Mouse (Mus musculus): ENCODE measurements around the gene Tigd3. TPM values are rescaled to one million over a fixed set of nuclear protein-coding genes. Genes with fewer than 3 reads are reported as not detected.

Gene Tigd3
- polyA plus RNA-seq, 1 experiment: 0.70 TPM

DNA sequence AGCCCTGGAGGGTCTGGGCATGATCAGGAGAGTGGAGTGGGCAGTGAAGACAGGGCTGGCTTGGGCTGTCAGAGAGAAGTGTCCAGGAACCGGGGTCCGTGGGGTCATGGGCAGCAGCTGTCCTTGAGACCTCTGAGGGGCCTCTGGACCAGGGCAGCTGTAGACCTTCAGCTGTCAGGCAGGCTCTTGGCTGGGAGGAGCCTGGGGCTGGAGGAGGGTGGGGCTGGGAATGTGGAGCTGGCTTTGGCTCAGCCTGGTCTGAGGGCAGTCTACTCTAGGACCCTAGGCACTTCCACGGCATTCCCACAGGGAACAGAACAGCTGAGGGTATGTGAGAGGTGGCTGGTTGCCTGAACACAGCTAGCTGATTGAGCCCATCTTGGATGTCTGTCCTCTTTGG lies 41.3 kb upstream of the Tigd3 start:
- H3K27ac ChIP-seq (ENCODE audit: insufficient read depth, low read depth, low read length): no peak overlapping the region
- no peak for TF ChIP-seq CTCF (IDR thresholded peaks at IDR 0.05; ENCODE audit: low read depth, low read length)
- no peak for TF ChIP-seq POLR2A (IDR thresholded peaks at IDR 0.05; ENCODE audit: borderline replicate concordance, low read depth, low read length)
- no peak overlapping the region for H3K4me3 ChIP-seq (ENCODE audit: insufficient read depth, low read length)
- peaks cover 24% of the 10 kb centered on the region for H3K4me1 ChIP-seq (ENCODE audit: control insufficient read depth, insufficient read depth, low read length)

DNA sequence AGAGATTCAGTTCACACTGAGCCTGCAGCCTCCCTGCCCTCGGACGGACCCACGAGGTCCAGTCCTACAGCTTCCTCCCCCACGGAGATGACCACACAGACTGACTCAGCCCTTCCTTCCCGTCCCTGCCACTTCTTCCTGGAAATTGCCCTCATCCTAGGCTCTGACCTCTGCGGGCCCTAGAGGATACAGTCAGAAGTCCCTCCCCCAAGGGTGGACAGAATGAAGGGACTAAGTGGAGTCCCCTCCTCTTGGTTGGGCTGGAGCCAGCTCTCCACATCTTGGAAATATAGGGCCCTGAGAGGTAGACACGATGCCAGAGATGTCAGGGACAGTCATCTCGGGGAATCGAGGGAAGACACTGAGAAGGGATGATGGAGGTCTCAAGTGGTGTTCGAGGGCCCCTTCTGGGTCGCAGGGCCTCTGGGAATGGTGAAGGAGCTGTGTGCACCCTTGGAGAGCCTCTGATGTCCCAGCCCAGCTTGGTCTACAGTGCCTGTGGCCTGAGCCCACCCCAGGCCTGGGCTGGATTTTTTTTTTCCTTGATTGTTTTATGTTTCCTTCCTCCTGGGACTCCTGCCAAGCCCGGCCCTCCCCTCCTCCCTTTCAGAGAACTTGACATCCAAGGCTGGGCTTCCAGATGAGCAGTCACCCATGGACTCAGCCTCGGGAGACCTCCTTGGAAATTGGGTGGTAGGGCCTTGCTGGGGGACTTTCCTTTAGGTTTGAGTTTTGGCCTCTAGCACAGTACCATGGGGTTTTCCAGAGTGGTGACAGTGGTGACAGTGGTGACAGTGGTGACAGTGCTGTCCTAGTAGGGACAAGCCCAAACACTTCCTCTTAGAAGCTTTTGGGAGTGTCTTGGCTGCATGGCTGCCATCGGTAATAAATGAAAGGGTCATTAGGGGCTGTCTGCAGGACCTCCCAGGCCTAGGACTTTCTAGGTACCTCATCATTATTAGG lies 36.0 kb upstream of the Tigd3 start:
- Histone ChIP-seq H3K4me1 (ENCODE audit: control insufficient read depth, insufficient read depth, low read length) (peaks cover 43% of the 10 kb centered on the region), H3K4me3 (ENCODE audit: insufficient read depth, low read length) (no peak overlapping the region), H3K27ac (ENCODE audit: insufficient read depth, low read depth, low read length) (peak overlapping the region; percentile 93)
- no peak for TF ChIP-seq CTCF (IDR thresholded peaks at IDR 0.05; ENCODE audit: low read depth, low read length)
- TF ChIP-seq POLR2A (IDR thresholded peaks at IDR 0.05; ENCODE audit: borderline replicate concordance, low read depth, low read length): no peak

DNA sequence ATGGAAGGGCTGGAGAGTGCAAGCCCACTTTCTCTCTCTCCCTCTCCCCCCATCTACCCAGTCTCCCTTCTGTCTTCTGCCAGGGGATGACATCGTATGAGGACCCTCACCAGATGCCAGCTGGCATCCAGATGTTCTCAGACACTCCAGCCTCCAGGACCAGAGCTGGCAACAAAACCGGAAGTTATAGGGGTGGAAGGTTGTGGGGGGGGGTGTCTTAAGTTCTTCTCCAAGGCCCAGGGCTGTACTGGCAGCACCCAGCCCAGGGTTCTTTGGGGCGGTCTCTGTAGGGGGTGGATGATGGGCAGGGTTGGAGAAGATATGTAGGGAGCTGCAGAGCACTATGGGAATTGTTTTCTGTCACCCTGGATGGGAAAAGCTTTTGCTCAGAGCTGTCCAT lies 34.6 kb upstream of the Tigd3 start:
- Histone ChIP-seq H3K4me3 (ENCODE audit: insufficient read depth, low read length) (no peak overlapping the region), H3K4me1 (ENCODE audit: control insufficient read depth, insufficient read depth, low read length) (peaks cover 43% of the 10 kb centered on the region), H3K27ac (ENCODE audit: insufficient read depth, low read depth, low read length) (no peak overlapping the region)
- TF ChIP-seq CTCF (IDR thresholded peaks at IDR 0.05; ENCODE audit: low read depth, low read length) (no peak), POLR2A (IDR thresholded peaks at IDR 0.05; ENCODE audit: borderline replicate concordance, low read depth, low read length) (no peak)

DNA sequence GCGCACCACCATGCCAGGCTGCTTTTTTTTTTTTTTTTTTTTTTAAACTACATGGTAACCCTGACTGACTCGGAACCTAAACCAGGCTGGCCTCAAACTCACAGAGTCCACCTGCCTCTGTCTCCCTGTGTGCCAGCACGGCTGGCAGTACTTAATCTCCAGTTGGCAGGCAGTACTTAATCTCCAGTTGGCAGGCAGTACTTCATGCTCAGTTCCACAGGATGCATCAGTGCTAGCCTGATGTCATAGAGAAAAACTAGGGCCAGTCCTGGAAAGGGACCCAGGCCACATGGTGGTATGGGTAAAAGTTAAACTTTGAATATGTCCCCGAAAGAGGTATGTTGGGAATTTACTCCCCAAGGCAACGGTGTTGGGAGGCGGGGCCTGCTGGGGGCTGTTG lies 34.2 kb upstream of the Tigd3 start:
- no peak overlapping the region for H3K27ac ChIP-seq (ENCODE audit: insufficient read depth, low read depth, low read length)
- no peak overlapping the region for H3K4me3 ChIP-seq (ENCODE audit: insufficient read depth, low read length)
- TF ChIP-seq POLR2A (IDR thresholded peaks at IDR 0.05; ENCODE audit: borderline replicate concordance, low read depth, low read length) (no peak), CTCF (IDR thresholded peaks at IDR 0.05; ENCODE audit: low read depth, low read length) (no peak)
- H3K4me1 ChIP-seq (ENCODE audit: control insufficient read depth, insufficient read depth, low read length): peaks cover 43% of the 10 kb centered on the region

DNA sequence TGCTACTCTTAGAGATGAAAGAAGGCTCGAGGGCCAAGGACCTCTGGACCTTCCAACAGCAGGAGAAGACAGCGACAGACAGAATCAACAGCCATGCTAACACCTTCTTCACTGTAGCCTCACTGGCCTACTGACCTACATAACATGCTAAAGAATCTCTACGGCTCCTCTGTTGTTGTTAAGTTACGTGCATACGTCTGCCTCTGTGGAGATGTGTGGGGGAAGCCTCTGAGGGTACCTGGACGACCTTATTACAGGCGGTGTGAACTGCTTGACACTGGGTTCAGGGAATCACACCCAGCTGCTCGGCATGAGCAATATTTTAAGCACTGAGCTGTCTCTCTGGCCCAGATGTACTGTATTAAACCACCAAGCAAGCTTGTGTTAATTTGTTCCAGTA lies 33.6 kb upstream of the Tigd3 start:
- no peak for TF ChIP-seq POLR2A (IDR thresholded peaks at IDR 0.05; ENCODE audit: borderline replicate concordance, low read depth, low read length)
- TF ChIP-seq CTCF (IDR thresholded peaks at IDR 0.05; ENCODE audit: low read depth, low read length): no peak
- peaks cover 45% of the 10 kb centered on the region for H3K4me1 ChIP-seq (ENCODE audit: control insufficient read depth, insufficient read depth, low read length)
- no peak overlapping the region for H3K27ac ChIP-seq (ENCODE audit: insufficient read depth, low read depth, low read length)
- no peak overlapping the region for H3K4me3 ChIP-seq (ENCODE audit: insufficient read depth, low read length)

DNA sequence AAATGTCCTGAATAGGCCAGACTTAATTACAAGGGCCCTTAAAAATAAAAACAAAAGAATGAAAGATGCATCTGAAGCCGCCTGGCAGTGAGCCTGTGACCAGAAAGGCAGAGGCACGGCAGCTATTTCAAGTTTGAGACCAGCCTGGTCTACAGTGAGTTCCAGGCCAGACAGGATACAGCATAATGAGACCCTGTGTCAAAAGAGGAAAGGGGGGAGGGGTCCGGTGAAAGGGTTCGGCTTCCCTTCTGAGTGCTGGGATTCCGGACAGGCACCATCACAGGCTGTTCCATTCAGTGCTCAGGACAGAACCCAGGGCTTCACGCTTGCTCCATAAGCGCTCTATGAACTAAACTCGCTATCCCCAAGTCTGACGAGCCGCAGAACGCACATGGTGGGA lies 33.1 kb upstream of the Tigd3 start:
- no peak for TF ChIP-seq POLR2A (IDR thresholded peaks at IDR 0.05; ENCODE audit: borderline replicate concordance, low read depth, low read length)
- no peak overlapping the region for H3K27ac ChIP-seq (ENCODE audit: insufficient read depth, low read depth, low read length)
- H3K4me3 ChIP-seq (ENCODE audit: insufficient read depth, low read length): no peak overlapping the region
- peaks cover 46% of the 10 kb centered on the region for H3K4me1 ChIP-seq (ENCODE audit: control insufficient read depth, insufficient read depth, low read length)

DNA sequence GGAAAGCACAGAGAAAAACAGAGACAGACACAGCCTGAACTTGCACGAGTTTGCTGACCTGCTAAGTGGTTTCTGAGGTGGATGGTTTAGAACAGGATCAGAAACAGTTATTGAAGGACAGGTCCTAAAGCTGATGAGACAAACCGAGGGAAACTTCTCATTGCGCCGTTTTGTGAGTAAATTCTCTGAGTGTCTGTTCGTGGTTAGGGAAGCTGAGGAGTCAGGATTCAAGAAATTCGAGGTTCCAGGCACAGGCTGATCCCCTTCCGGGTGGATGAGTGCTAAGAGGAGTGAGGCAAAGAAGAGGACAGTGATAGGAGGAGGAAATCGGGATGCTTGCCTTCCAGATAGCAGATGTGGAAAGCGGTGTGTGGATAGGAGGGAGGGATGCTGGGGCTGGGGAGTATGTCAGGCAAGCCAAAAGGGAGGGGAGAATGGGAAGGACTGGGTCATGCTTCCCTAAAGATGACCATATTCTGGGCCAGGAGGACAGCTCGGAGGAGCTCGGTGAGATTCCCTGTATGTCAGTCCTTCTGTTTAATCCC lies 31.4 kb upstream of the Tigd3 start:
- no peak for TF ChIP-seq POLR2A (IDR thresholded peaks at IDR 0.05; ENCODE audit: borderline replicate concordance, low read depth, low read length)
- no peak for TF ChIP-seq CTCF (IDR thresholded peaks at IDR 0.05; ENCODE audit: low read depth, low read length)
- Histone ChIP-seq H3K27ac (ENCODE audit: insufficient read depth, low read depth, low read length) (no peak overlapping the region), H3K4me1 (ENCODE audit: control insufficient read depth, insufficient read depth, low read length) (peaks cover 31% of the 10 kb centered on the region), H3K4me3 (ENCODE audit: insufficient read depth, low read length) (peak overlapping the region; percentile 51)

DNA sequence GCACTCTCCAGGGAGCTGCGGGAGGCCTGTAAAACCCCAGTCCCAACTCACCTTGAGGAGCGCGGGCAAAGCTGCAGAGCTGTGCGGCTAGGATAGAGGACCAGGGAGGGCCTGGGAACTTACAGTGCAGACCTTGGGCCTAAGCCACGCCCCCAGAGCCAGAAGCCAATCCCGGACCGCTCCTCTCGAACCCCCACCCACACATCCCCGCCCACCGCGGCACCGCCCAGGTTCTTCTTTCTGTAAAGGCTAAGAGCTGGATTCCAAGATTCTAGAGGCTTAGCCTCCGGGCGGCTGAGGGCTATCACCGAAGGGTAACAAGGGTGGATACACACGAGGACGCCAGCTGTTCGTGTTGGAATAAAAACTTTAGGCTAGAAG lies 30.8 kb upstream of the Tigd3 start, which contains the start of gene Cdc42ep2:
Cdc42ep2 (minus strand) TSS at position 104 of the 381 bp plus-strand sequence.
- H3K4me1 ChIP-seq (ENCODE audit: control insufficient read depth, insufficient read depth, low read length): peaks cover 25% of the 10 kb centered on the region

DNA sequence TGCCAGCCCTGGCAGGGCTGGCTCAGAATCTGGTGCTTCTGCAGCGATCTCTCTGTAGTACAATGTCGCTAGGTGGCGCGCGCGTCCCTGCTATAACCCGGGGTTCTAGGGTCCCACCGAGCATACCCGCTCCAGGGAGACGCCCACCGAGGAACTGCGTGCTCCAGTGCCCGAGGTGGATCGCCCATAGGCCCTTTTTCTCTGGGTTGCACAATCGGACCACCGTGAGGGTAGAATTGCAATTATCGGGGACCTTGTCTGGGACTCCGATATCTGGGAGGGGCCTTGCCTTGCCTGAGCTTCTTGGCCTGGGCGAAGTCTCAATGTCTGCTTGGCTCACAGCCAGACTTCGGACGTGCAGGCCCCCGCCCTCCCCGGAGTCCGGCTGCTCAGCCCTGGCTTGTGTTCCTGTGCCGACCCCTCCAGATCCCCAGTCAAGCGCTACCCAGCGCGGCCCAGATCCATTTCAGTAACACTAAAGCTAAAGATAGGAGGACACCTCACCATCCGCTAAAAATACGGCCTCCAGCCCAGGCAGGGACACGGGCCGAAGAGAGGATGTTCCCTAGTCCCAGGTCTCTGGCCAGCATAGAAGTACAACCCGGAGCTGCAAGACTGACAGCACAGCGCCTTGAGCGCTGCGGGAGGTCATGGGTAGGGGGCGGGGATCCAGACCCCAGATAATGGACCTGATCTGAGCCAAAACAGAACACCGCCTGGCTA lies 30.2 kb upstream of the Tigd3 start:
- peak overlapping the region; percentile 47 for H3K27ac ChIP-seq (ENCODE audit: insufficient read depth, low read depth, low read length)
- H3K4me3 ChIP-seq (ENCODE audit: insufficient read depth, low read length): peak overlapping the region; percentile 82
- TF ChIP-seq CTCF (IDR thresholded peaks at IDR 0.05; ENCODE audit: low read depth, low read length) (peak; percentile 86), POLR2A (IDR thresholded peaks at IDR 0.05; ENCODE audit: borderline replicate concordance, low read depth, low read length) (no peak)
- H3K4me1 ChIP-seq (ENCODE audit: control insufficient read depth, insufficient read depth, low read length): peaks cover 19% of the 10 kb centered on the region

More for the DNA sequence above, 30.8 kb upstream of the Tigd3 start, which contains the start of gene Cdc42ep2:
- Histone ChIP-seq H3K27ac (ENCODE audit: insufficient read depth, low read depth, low read length) (peak within 1 kb of the TSS; percentile 47), H3K4me3 (ENCODE audit: insufficient read depth, low read length) (peak within 1 kb of the TSS; percentile 82)
- TF ChIP-seq CTCF (IDR thresholded peaks at IDR 0.05; ENCODE audit: low read depth, low read length) (no peak), POLR2A (IDR thresholded peaks at IDR 0.05; ENCODE audit: borderline replicate concordance, low read depth, low read length) (no peak)

Data from bone marrow macrophage, adult 2 months (primary cell).